Mouse (Mus musculus) stomach, postnatal 0 days (tissue): ENCODE data around the gene Paxx.

Experiments
- CTCF ChIP-seq: IDR thresholded peaks from 2 replicates; pipeline ENCODE4 v1.5.1; 2016; ENCODE audit warnings: antibody characterized with exemption, low read depth, mild to moderate bottlenecking, moderate library complexity
- EP300 ChIP-seq: optimal IDR thresholded peaks from 2 replicates; pipeline ENCODE3; 2016; ENCODE audit warnings: antibody characterized with exemption

DNA sequence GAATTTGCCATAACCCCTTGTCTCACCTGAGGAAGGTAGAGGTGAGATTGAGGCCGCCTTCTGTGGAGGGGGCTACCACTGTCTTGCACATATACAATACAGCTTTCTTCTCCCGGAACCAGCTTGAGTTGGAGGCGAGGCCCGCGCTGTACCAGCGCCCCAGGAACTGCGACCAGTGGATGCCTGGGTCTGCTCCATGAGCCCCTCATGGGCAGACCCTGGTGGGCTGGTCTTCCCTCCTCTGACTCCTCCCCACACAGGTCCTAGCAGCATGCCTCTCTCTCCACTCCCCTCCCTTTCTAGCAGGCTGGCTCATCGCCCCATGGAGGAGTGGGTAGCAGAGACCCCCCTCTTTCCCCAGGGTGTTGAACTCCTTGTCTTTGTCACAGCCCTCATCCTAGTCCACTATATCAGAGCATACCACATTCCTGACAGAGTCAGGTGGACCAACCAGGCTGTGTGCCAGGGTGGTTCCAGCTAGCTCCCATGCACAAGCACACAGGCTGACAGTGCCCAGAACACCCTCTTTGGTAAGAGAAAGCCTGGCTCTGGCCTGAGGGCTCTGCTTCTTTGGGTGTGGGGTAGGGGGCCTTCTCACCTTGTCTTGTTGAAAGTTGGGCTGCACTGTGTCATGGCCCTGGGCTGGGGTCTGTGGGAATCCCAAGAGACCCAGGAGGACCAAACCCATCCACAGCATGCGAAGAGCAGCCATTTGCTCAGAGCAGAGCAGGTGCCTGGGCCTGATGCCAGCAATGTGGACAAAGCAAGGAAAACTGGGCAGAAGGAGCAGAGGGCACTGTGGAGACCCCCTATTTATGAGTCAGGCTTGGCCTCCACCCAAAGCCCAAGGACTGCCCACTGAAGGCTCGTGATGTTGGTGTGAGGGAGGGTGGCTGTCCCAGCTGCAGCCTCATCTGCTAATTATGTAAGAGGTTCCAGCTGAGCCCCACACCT lies 8.3 kb upstream of the Paxx start:
- no peak for TF ChIP-seq EP300
- TF ChIP-seq CTCF: no peak
